In the genomic region with DNA sequence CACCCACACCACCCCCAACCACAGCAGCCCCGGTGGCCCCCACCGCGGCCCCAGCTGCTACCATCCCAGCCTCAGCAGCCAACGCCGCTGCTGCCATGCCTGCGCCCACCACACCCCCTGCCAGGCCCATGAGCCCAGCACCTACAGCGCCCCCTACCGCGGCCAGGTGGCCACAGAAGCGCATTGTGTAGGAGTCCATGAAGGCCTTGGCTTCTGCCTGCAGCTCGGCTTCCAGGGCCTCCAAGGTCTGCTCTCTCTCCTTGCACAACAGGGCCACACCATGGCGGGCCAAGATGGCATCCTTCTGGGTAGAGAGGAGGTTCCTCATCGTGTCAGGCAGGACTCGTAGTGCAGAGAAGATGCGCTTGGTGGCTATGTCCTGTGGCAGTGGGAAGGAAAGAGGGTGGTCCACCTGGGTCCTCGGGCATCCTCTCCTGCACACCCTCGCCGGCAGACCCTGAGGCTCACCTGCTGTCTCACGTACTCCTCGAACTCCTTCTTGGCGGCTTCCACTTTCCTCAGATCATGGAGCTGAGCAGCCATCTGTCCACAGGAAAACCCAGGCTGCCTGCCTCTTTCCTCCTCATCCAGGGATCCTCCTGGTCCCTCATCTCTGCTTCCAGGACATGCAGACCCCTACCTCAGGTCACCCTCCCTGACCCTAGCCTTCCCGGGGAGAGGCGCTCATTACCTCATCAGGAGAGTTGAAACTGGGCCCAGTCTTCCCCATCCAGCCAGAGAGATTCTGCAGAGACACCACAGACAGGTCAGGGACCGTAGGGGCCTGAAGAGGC, we compare ENCODE assay signal across 8 mouse cellular contexts. TPM values are rescaled to one million over a fixed set of nuclear protein-coding genes. Genes with fewer than 3 reads are reported as not detected.
DNase-seq lines count a peak whose midpoint lies in the region; ATAC-seq and TF ChIP-seq lines count a peak whose summit lies in the region.
"Had no signal": no experiment of that assay in that cellular context is flagged by ENCODE, and none has a peak within 500 bp of the region (broad histone marks: within the 10 kb centered on the region; RNA-seq: fewer than 3 reads in every experiment).

No protein-coding gene starts in this region.

- DNase-seq in lung, adult 2 months = no peak
- peak; percentile 80 for DNase-seq in cerebellum, adult 11-12 months
- DNase-seq in testis, postnatal 10 days (ENCODE audit: low spot score) = peak; percentile 68
- DNase-seq in retina, postnatal 1 day = no peak
- DNase-seq in embryo, embryonic 9.5 days (ENCODE audit: extremely low spot score) = no peak

- H3K4me3 ChIP-seq in lung, embryonic 15.5 days = no peak overlapping the region
- no peak overlapping the region for H3K4me3 ChIP-seq in lung, adult 2 months (replicated peaks; ENCODE audit: extremely low read depth, low read depth, low read length)
- H3K4me3 ChIP-seq in embryonic facial prominence, embryonic 15.5 days (replicated peaks) = no peak overlapping the region
- H3K4me3 ChIP-seq: neural tube, embryonic 12.5 days had no signal

- TF ChIP-seq CTCF in lung, adult 2 months (IDR thresholded peaks at IDR 0.05; ENCODE audit: insufficient read depth, low read length) = no peak

- peak overlapping the region; percentile 38; the same call in 1 of the 2 replicates for H3K27ac ChIP-seq in lung, embryonic 15.5 days
- H3K27ac ChIP-seq in embryonic facial prominence, embryonic 15.5 days (replicated peaks) = peak overlapping the region; percentile 70
- H3K27ac ChIP-seq: neural tube, embryonic 12.5 days had no signal

- no peak for TF ChIP-seq POLR2A in lung, adult 2 months (IDR thresholded peaks at IDR 0.05; ENCODE audit: borderline replicate concordance, extremely low read depth, low read depth, low read length)

- H3K9ac ChIP-seq in lung, embryonic 15.5 days = no peak overlapping the region
- no peak overlapping the region for H3K9ac ChIP-seq in embryonic facial prominence, embryonic 15.5 days
- H3K9ac ChIP-seq: neural tube, embryonic 12.5 days had no signal

- H3K4me2 ChIP-seq in lung, embryonic 15.5 days = no peak overlapping the region
- H3K4me2 ChIP-seq in embryonic facial prominence, embryonic 15.5 days (replicated peaks) = no peak overlapping the region
- H3K4me2 ChIP-seq: neural tube, embryonic 12.5 days had no signal

- H3K27me3 ChIP-seq in lung, embryonic 15.5 days = 0 out of 2 replicates have a peak, but pooled peaks cover 3% of the 10 kb centered on the region
- H3K27me3 ChIP-seq in embryonic facial prominence, embryonic 15.5 days = no peaks in the 10 kb centered on the region; the same call in 1 of the 2 replicates
- H3K27me3 ChIP-seq: neural tube, embryonic 12.5 days had no signal

- 76% methylated on average over 24 of the region's 24 CpGs for WGBS in lung, embryonic 15.5 days
- 75% methylated on average over 24 of the region's 24 CpGs for WGBS in lung, adult 2 months
- 77% methylated on average over 24 of the region's 24 CpGs for WGBS in embryonic facial prominence, embryonic 15.5 days

- H3K36me3 ChIP-seq in lung, embryonic 15.5 days = no peaks in the 10 kb centered on the region
- H3K36me3 ChIP-seq in embryonic facial prominence, embryonic 15.5 days = no peaks in the 10 kb centered on the region
- H3K36me3 ChIP-seq: neural tube, embryonic 12.5 days had no signal

- peaks cover 38% of the 10 kb centered on the region for H3K4me1 ChIP-seq in lung, embryonic 15.5 days
- no peaks in the 10 kb centered on the region for H3K4me1 ChIP-seq in lung, adult 2 months (ENCODE audit: control insufficient read depth, insufficient read depth, low read length)
- peaks cover 49% of the 10 kb centered on the region for H3K4me1 ChIP-seq in embryonic facial prominence, embryonic 15.5 days

- no peak for ATAC-seq in lung, embryonic 15.5 days (ENCODE audit: borderline replicate concordance, extremely low read depth, low FRiP score, low TSS enrichment)
- no peak for ATAC-seq in embryonic facial prominence, embryonic 15.5 days (ENCODE audit: insufficient number of reproducible peaks, low FRiP score, low TSS enrichment, low read depth)

- H3K9me3 ChIP-seq in lung, embryonic 15.5 days = no peaks in the 10 kb centered on the region
- H3K9me3 ChIP-seq in embryonic facial prominence, embryonic 15.5 days (replicated peaks) = no peaks in the 10 kb centered on the region
- H3K9me3 ChIP-seq: neural tube, embryonic 12.5 days had no signal

RNA-seq across cellular contexts. Expression of gene Rnf112, which starts 4.2 kb away (rescaled TPM):
- polyA plus RNA-seq in lung, embryonic 15.5 days (2015; fragmentation: Nextera tagmentation; extraction: Ambion mirVana) = 0.81 and 0.96 TPM in 2 replicates
- polyA plus RNA-seq in lung, adult 2 months (2012; rRNA removed) = 0.27 and 0.44 TPM in 2 replicates
- polyA plus RNA-seq in embryonic facial prominence, embryonic 15.5 days (2015; fragmentation: Nextera tagmentation; extraction: Ambion mirVana) = 1.4 and 2.1 TPM in 2 replicates

RNA-seq across cellular contexts. Expression of gene Mfap4, which starts 35.5 kb away (rescaled TPM):
- polyA plus RNA-seq in lung, embryonic 15.5 days (2015; fragmentation: Nextera tagmentation; extraction: Ambion mirVana) = 1,042 and 1,148 TPM in 2 replicates
- polyA plus RNA-seq in lung, adult 2 months (2012; rRNA removed) = 1,294 and 1,321 TPM in 2 replicates
- 404 and 406 TPM in 2 replicates for polyA plus RNA-seq in embryonic facial prominence, embryonic 15.5 days (2015; fragmentation: Nextera tagmentation; extraction: Ambion mirVana)

RNA-seq across cellular contexts. Expression of gene Mapk7, which starts 44.5 kb away (rescaled TPM):
- polyA plus RNA-seq in lung, embryonic 15.5 days (2015; fragmentation: Nextera tagmentation; extraction: Ambion mirVana) = 61.7 and 66.0 TPM in 2 replicates
- 39.3 and 40.1 TPM in 2 replicates for polyA plus RNA-seq in lung, adult 2 months (2012; rRNA removed)
- 61.9 and 62.9 TPM in 2 replicates for polyA plus RNA-seq in embryonic facial prominence, embryonic 15.5 days (2015; fragmentation: Nextera tagmentation; extraction: Ambion mirVana)

RNA-seq across cellular contexts. Expression of gene B9d1, which starts 55.2 kb away (rescaled TPM):
- 46.5 and 52.5 TPM in 2 replicates for polyA plus RNA-seq in lung, embryonic 15.5 days (2015; fragmentation: Nextera tagmentation; extraction: Ambion mirVana)
- polyA plus RNA-seq in lung, adult 2 months (2012; rRNA removed) = 28.4 and 37.5 TPM in 2 replicates
- polyA plus RNA-seq in embryonic facial prominence, embryonic 15.5 days (2015; fragmentation: Nextera tagmentation; extraction: Ambion mirVana) = 37.3 and 43.7 TPM in 2 replicates

Comparison
In these comparisons a context has a peak if more than half of its experiments do, and no peak if none do; other contexts are left out.
1. DNase-seq: peak in cerebellum, adult 11-12 months (single experiment) and testis, postnatal 10 days (single experiment); none in lung, adult 2 months (single experiment), retina, postnatal 1 day (single experiment) and embryo, embryonic 9.5 days (single experiment).